Mouse (Mus musculus) neural tube, embryonic 11.5 days (tissue): ENCODE measurements around the gene Frmd4b. TPM values are rescaled to one million over a fixed set of nuclear protein-coding genes. Genes with fewer than 3 reads are reported as not detected.
A peak's percentile ranks its signal among the peaks of the same experiment; 100 is the strongest.

Experiments
- ATAC-seq: fragments of 200-750 bp; cut with Nextera tagmentation; 2 replicates; pipeline ENCODE4 v1.8.0; 2017; ENCODE audit warnings: moderate number of reproducible peaks, mild to moderate bottlenecking, moderate TSS enrichment, moderate library complexity; ENCODE audit not compliant: insufficient read depth, low FRiP score, low TSS enrichment
- DNase-seq: peaks from one replicate; pipeline ENCODE4 v3.0.0-alpha.2; 2015; ENCODE audit warnings: low spot score
- H3K27ac ChIP-seq: fragments of 300-500 bp; sonication (generic); 2 replicates; pipeline ENCODE4 v1.5.1; 2014; ENCODE audit warnings: low read depth, mild to moderate bottlenecking, low read length
- H3K27me3 ChIP-seq: fragments of 300-500 bp; sonication (generic); 2 replicates; pipeline ENCODE4 v1.6.1; 2014; ENCODE audit warnings: mild to moderate bottlenecking, low read length, mixed read lengths; ENCODE audit not compliant: control insufficient read depth, insufficient read depth
- H3K36me3 ChIP-seq: fragments of 300-500 bp; sonication (generic); 2 replicates; pipeline ENCODE4 v1.6.1; 2014; ENCODE audit warnings: mild to moderate bottlenecking, low read length, moderate library complexity, mixed read lengths; ENCODE audit not compliant: control insufficient read depth, insufficient read depth
- H3K4me1 ChIP-seq: fragments of 300-500 bp; sonication (generic); 2 replicates; pipeline ENCODE4 v1.6.1; 2014; ENCODE audit warnings: low read length, mixed read lengths; ENCODE audit not compliant: control insufficient read depth, insufficient read depth
- H3K4me2 ChIP-seq: fragments of 300-500 bp; sonication (generic); 2 replicates; pipeline ENCODE4 v1.6.1; 2014; ENCODE audit warnings: low read depth, mild to moderate bottlenecking, moderate library complexity
- H3K4me3 ChIP-seq: fragments of 300-500 bp; sonication (generic); 2 replicates; pipeline ENCODE4 v1.5.1; 2014; ENCODE audit warnings: low read depth, low read length
- H3K9ac ChIP-seq: fragments of 300-500 bp; sonication (generic); 2 replicates; pipeline ENCODE4 v1.6.1; 2014; ENCODE audit warnings: mild to moderate bottlenecking, low read length
- H3K9me3 ChIP-seq: fragments of 300-500 bp; sonication (generic); 2 replicates; pipeline ENCODE4 v1.6.1; 2016; ENCODE audit warnings: low read length; ENCODE audit not compliant: control insufficient read depth
- WGBS: fragments of 180-500 bp; shearing (Covaris S2); extraction: QIAGEN DNeasy Blood & Tissue Kit; methylation state at CpG from one replicate; pipeline ENCODE4 v1.1.7; 2014; 5-methylcytosine and 5-hydroxymethylcytosine counted together
- polyA plus RNA-seq: library from polyadenylated mRNA; unstranded; fragments of >200 nt; fragmentation: Nextera tagmentation; extraction: Ambion mirVana; gene quantifications from 2 replicates; pipeline ENCODE4 v1.2.1, GENCODE M21; 2014

Frmd4b gene
- polyA plus RNA-seq, 1 experiment from 2014 or later = 50.5 TPM

DNA sequence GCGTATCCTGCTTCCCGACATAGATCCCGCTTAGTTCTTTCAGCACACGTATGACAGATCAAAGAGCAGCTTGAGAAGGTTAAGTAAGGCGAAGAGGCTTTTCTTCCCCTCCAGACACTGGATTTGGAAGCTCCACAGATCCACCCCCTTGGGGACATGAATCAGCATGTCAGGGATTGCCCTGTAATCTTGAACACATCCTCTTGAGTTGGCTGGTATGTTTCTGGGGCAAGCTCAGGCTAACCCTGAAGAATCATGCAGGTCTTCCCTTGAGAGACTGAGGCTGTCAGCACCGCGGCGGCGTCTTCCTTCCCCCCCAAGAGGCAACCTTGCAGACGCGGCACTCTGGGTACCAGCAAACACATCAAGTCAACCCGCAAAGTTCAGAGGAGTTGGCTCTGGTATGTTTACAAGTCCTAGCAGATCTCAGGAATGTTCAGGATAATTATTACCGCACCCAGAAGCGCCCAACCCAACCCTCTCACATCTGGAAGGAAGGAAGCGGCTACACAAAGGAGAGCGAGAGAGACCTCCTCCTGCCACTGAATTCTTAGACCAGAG, 1.4 kb downstream of the Frmd4b start:
- DNase-seq (peak; percentile 37), ATAC-seq (no peak)
- Histone ChIP-seq H3K27me3 (no peaks in the 10 kb centered on the region), H3K9ac (peak overlapping the region; percentile 88), H3K27ac (peak overlapping the region; percentile 94), H3K4me3 (peak overlapping the region; percentile 52), H3K4me1 (peaks cover 12% of the 10 kb centered on the region; the same call in 1 of the 2 replicates), H3K4me2 (peak overlapping the region; percentile 80), H3K9me3 (no peaks in the 10 kb centered on the region), H3K36me3 (no peaks in the 10 kb centered on the region)
- WGBS = 4% methylated on average over 16 of the region's 16 CpGs

DNA sequence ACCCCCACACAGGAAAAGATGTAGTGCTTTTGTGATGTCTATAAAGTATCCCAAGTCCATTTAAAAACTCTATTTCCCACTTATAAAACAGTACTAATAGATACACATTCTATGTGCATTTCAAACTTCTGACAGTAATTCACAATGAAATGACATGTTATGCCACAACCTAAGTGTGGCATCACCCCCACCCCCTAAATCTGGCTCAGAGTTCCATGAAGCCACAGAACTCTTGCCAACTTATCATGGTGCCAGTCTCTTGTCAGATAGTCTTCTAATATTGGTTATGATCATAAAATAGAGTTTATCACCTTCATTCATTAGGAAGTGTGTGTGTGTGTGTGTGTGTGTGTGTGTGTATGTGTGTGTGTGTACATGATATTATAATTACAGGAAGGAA, 3.2 kb downstream of the Frmd4b start:
- no peaks in the 10 kb centered on the region for H3K9me3 ChIP-seq

GRCm38 (mm10) chr6:97612861-97613260, 4.5 kb downstream of the Frmd4b start:
- Histone ChIP-seq H3K27ac (no peak overlapping the region), H3K27me3 (no peaks in the 10 kb centered on the region), H3K9me3 (no peaks in the 10 kb centered on the region), H3K36me3 (no peaks in the 10 kb centered on the region), H3K4me1 (peaks cover 31% of the 10 kb centered on the region), H3K9ac (no peak overlapping the region), H3K4me2 (no peak overlapping the region), H3K4me3 (no peak overlapping the region)
- no peak for ATAC-seq
- no peak for DNase-seq
- 88% methylated on average over 5 of the region's 5 CpGs for WGBS

More for the DNA sequence above, 3.2 kb downstream of the Frmd4b start:
- Histone ChIP-seq H3K9ac (no peak overlapping the region), H3K4me3 (no peak overlapping the region), H3K27me3 (no peaks in the 10 kb centered on the region), H3K36me3 (no peaks in the 10 kb centered on the region), H3K27ac (no peak overlapping the region), H3K4me2 (no peak overlapping the region), H3K4me1 (peaks cover 22% of the 10 kb centered on the region)
- DNase-seq (no peak), ATAC-seq (no peak)

GRCm38 (mm10) chr6:97610051-97610450, 7.3 kb downstream of the Frmd4b start:
- Histone ChIP-seq H3K27ac (no peak overlapping the region), H3K4me1 (peaks cover 30% of the 10 kb centered on the region), H3K27me3 (no peaks in the 10 kb centered on the region), H3K9ac (no peak overlapping the region), H3K9me3 (no peaks in the 10 kb centered on the region), H3K4me3 (no peak overlapping the region), H3K4me2 (no peak overlapping the region), H3K36me3 (no peaks in the 10 kb centered on the region)
- 36% methylated on average over 2 of the region's 2 CpGs for WGBS
- ATAC-seq (peak; percentile 78), DNase-seq (peak; percentile 70)

DNA sequence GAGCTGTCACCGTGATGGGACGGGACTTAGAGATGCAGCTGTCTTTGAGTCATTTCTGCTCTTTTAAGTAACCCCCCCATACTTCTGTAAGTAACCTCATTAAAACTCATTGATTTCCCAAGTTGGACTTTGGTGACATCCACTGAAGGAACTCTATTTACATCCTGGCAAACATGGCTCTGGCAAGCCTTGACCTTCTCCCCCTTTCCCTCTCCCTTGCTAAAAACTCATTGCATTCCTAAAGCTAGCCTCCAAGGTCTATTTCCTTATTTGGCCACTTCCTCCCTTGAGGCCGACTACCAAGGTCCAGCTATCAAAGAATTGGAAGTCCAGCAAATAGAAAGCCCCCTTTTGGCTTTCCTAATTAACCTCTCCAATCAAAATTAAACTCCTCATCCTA, 9.7 kb downstream of the Frmd4b start:
- ATAC-seq (no peak), DNase-seq (no peak)
- no peak overlapping the region for H3K4me3 ChIP-seq
- H3K9me3 ChIP-seq = no peaks in the 10 kb centered on the region
- WGBS = 64% methylated on average over 3 of the region's 3 CpGs
- no peaks in the 10 kb centered on the region for H3K36me3 ChIP-seq
- H3K27me3 ChIP-seq = no peaks in the 10 kb centered on the region
- H3K4me2 ChIP-seq = no peak overlapping the region
- H3K9ac ChIP-seq = no peak overlapping the region
- peak overlapping the region; percentile 49; the same call in 1 of the 2 replicates for H3K27ac ChIP-seq
- H3K4me1 ChIP-seq = peaks cover 37% of the 10 kb centered on the region

GRCm38 (mm10) chr6:97595218-97595617, 22.1 kb downstream of the Frmd4b start:
- Histone ChIP-seq H3K4me1 (peaks cover 5% of the 10 kb centered on the region; the same call in 1 of the 2 replicates), H3K4me3 (no peak overlapping the region), H3K36me3 (no peaks in the 10 kb centered on the region), H3K27me3 (no peaks in the 10 kb centered on the region), H3K9ac (no peak overlapping the region), H3K9me3 (no peaks in the 10 kb centered on the region), H3K4me2 (no peak overlapping the region), H3K27ac (0 out of 2 replicates have a peak overlapping the region, but pooled peaks have one; percentile 17)
- DNase-seq (no peak), ATAC-seq (no peak)
- WGBS = 26% methylated on average over 3 of the region's 3 CpGs

- H3K4me1 ChIP-seq = peaks cover 5% of the 10 kb centered on the region; the same call in 1 of the 2 replicates
- H3K4me2 ChIP-seq = no peak overlapping the region
- H3K27me3 ChIP-seq = no peaks in the 10 kb centered on the region
- H3K9me3 ChIP-seq = no peaks in the 10 kb centered on the region
- no peak overlapping the region for H3K9ac ChIP-seq
- 91% methylated on average over 7 of the region's 7 CpGs for WGBS
- DNase-seq = no peak
- H3K4me3 ChIP-seq = no peak overlapping the region
- ATAC-seq = no peak
- H3K36me3 ChIP-seq = no peaks in the 10 kb centered on the region
- H3K27ac ChIP-seq = no peak overlapping the region
These were observed 22.8 kb downstream of the Frmd4b start for GRCm38 (mm10) chr6:97594589-97594988.

DNA sequence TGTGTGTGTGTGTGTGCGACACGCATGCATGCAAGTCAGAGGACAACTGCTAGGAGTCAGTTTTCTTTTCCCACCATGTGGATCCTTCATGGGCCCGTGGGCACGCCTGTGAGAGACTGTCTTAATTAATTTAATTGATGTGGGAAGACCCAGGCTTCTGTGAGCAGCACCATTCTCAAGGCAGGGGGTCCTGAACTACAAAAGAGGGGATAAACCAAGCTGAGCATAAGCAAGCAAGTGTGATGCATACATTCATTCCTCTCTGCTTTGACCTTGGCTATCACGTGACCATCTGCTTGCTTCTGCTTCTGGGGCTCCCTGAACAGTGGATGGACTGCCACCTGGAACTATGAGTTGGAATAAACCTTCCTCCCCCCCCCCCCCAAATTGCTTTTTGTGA, 27.1 kb downstream of the Frmd4b start:
- Histone ChIP-seq H3K4me3 (no peak overlapping the region), H3K9me3 (no peaks in the 10 kb centered on the region), H3K4me1 (peaks cover 8% of the 10 kb centered on the region; the same call in 1 of the 2 replicates), H3K27me3 (no peaks in the 10 kb centered on the region), H3K27ac (no peak overlapping the region), H3K9ac (no peak overlapping the region), H3K4me2 (no peak overlapping the region), H3K36me3 (no peaks in the 10 kb centered on the region)
- no peak for ATAC-seq
- DNase-seq = no peak
- 57% methylated on average over 5 of the region's 5 CpGs for WGBS

GRCm38 (mm10) chr6:97589581-97589980, 27.8 kb downstream of the Frmd4b start:
- ATAC-seq (no peak), DNase-seq (no peak)
- Histone ChIP-seq H3K4me3 (no peak overlapping the region), H3K36me3 (no peaks in the 10 kb centered on the region), H3K4me2 (no peak overlapping the region), H3K9ac (no peak overlapping the region), H3K27ac (no peak overlapping the region), H3K27me3 (no peaks in the 10 kb centered on the region), H3K4me1 (peaks cover 8% of the 10 kb centered on the region; the same call in 1 of the 2 replicates), H3K9me3 (no peaks in the 10 kb centered on the region)
- 90% methylated on average over 3 of the region's 3 CpGs for WGBS
